Mouse (Mus musculus) adipocyte (in vitro differentiated cells): Measurements from ENCODE around the gene Cabp4.

Source experiments
- DNase-seq: peaks from one replicate; pipeline ENCODE4 v3.0.0-alpha.2; 2016; ENCODE audit warnings: low spot score

The Cabp4 gene

GRCm38 (mm10) chr19:4143759-4144268 is at the start of gene Cabp4:
Gene Cabp4, minus strand, starts transcription at chr19:4144033.
- DNase-seq = no peak

- DNase-seq = no peak
These were observed 49.3 kb upstream of the Cabp4 start for GRCm38 (mm10) chr19:4193129-4193528.

GRCm38 (mm10) chr19:4192251-4192985 is 48.6 kb upstream of the Cabp4 start:
- peak; percentile 44 for DNase-seq

GRCm38 (mm10) chr19:4191528-4192250 is 47.9 kb upstream of the Cabp4 start, which contains the start of gene Ppp1ca:
Gene Ppp1ca, plus strand, starts transcription at chr19:4192065.
- DNase-seq = peak; percentile 96

GRCm38 (mm10) chr19:4190831-4191334 is 47.0 kb upstream of the Cabp4 start, which contains the start of gene Tbc1d10c:
Gene Tbc1d10c, minus strand, starts transcription at chr19:4191284.
- no peak for DNase-seq

GRCm38 (mm10) chr19:4189051-4189620 is 45.3 kb upstream of the Cabp4 start:
- DNase-seq = no peak

- no peak for DNase-seq
These were observed 43.5 kb upstream of the Cabp4 start for GRCm38 (mm10) chr19:4187303-4187702.

GRCm38 (mm10) chr19:4184976-4185975 is 41.4 kb upstream of the Cabp4 start:
- no peak for DNase-seq

- no peak for DNase-seq
These were observed 39.9 kb upstream of the Cabp4 start for GRCm38 (mm10) chr19:4183689-4184088.

GRCm38 (mm10) chr19:4181892-4182291 is 38.1 kb upstream of the Cabp4 start:
- peak; percentile 51 for DNase-seq

- DNase-seq = no peak
These were observed 36.6 kb upstream of the Cabp4 start for GRCm38 (mm10) chr19:4180411-4180810.

- no peak for DNase-seq
These were observed 31.6 kb upstream of the Cabp4 start, which contains the start of gene Carns1 for GRCm38 (mm10) chr19:4175368-4175947. Gene Carns1, minus strand, starts transcription at chr19:4175479.

- no peak for DNase-seq
These were observed 29.1 kb upstream of the Cabp4 start for GRCm38 (mm10) chr19:4172925-4173324.

GRCm38 (mm10) chr19:4171393-4172290 is 27.8 kb upstream of the Cabp4 start:
- DNase-seq = no peak

- DNase-seq = no peak
These were observed 27.0 kb upstream of the Cabp4 start for GRCm38 (mm10) chr19:4170723-4171392.

- no peak for DNase-seq
These were observed 26.0 kb upstream of the Cabp4 start for GRCm38 (mm10) chr19:4169810-4170209.

- peak; percentile 98 for DNase-seq
These were observed 25.5 kb upstream of the Cabp4 start for GRCm38 (mm10) chr19:4169378-4169784.

GRCm38 (mm10) chr19:4166678-4167476 is 23.0 kb upstream of the Cabp4 start:
- peak; percentile 55 for DNase-seq
